Mouse (Mus musculus) intestine, embryonic 16.5 days (tissue): ENCODE measurements around the gene Stxbp5. TPM values are rescaled to one million over a fixed set of nuclear protein-coding genes. Genes with fewer than 3 reads are reported as not detected.

ENCODE experiments used
- ATAC-seq: fragments of 200-750 bp; cut with Nextera tagmentation; 2 replicates; pipeline ENCODE4 v1.8.0; 2017; ENCODE audit warnings: moderate TSS enrichment, moderate library complexity
- H3K27ac ChIP-seq: fragments of 300-500 bp; sonication (generic); 2 replicates; pipeline ENCODE4 v1.5.1; 2014; ENCODE audit warnings: mild to moderate bottlenecking, low read length
- H3K27me3 ChIP-seq: fragments of 300-500 bp; sonication (generic); replicated peaks from 2 replicates; pipeline ENCODE4 v1.6.1; 2014; ENCODE audit warnings: low read length, control low read depth, mixed read lengths; ENCODE audit not compliant: control insufficient read depth, insufficient read depth
- H3K36me3 ChIP-seq: fragments of 300-500 bp; sonication (generic); 2 replicates; pipeline ENCODE4 v1.6.1; 2014; ENCODE audit warnings: low read length, control low read depth; ENCODE audit not compliant: control insufficient read depth, insufficient read depth
- H3K4me1 ChIP-seq: fragments of 300-500 bp; sonication (generic); 2 replicates; pipeline ENCODE4 v1.6.1; 2014; ENCODE audit warnings: low read length, control low read depth, mixed read lengths; ENCODE audit not compliant: control insufficient read depth, insufficient read depth
- H3K4me2 ChIP-seq: fragments of 300-500 bp; sonication (generic); 2 replicates; pipeline ENCODE4 v1.6.1; 2014; ENCODE audit warnings: low read depth, low read length, control low read depth
- H3K4me3 ChIP-seq: fragments of 300-500 bp; sonication (generic); 2 replicates; pipeline ENCODE4 v1.5.1; 2014; ENCODE audit warnings: mild to moderate bottlenecking, low read length
- H3K9ac ChIP-seq: fragments of 300-500 bp; sonication (generic); 2 replicates; pipeline ENCODE4 v1.6.1; 2014; ENCODE audit warnings: low read depth, low read length
- H3K9me3 ChIP-seq: fragments of 300-500 bp; sonication (generic); 2 replicates; pipeline ENCODE4 v1.6.1; 2016; ENCODE audit warnings: low read length, control low read depth; ENCODE audit not compliant: control insufficient read depth
- WGBS: fragments of 180-500 bp; shearing (Covaris S2); extraction: QIAGEN DNeasy Blood & Tissue Kit; methylation state at CpG from one replicate; pipeline ENCODE4 v1.1.7; 2014; 5-methylcytosine and 5-hydroxymethylcytosine counted together
- polyA plus RNA-seq: library from polyadenylated mRNA; unstranded; fragments of >200 nt; fragmentation: Nextera tagmentation; extraction: Ambion mirVana; gene quantifications from 2 replicates; pipeline ENCODE4 v1.2.1, GENCODE M21; 2015

Gene Stxbp5
- polyA plus RNA-seq, 1 experiment from 2014 or later: 3.1 TPM

- Histone ChIP-seq H3K4me2 (no peak overlapping the region), H3K4me3 (no peak overlapping the region), H3K4me1 (no peaks in the 10 kb centered on the region), H3K27ac (no peak overlapping the region), H3K27me3 (no peaks in the 10 kb centered on the region), H3K36me3 (no peaks in the 10 kb centered on the region), H3K9ac (no peak overlapping the region), H3K9me3 (no peaks in the 10 kb centered on the region)
- ATAC-seq: no peak
- 68% methylated on average over 17 of the region's 17 CpGs for WGBS
Observed at GRCm38 (mm10) chr10:9866793-9867579, 33.9 kb downstream of the Stxbp5 start.

- ATAC-seq: no peak
- WGBS: 85% methylated on average over 4 of the region's 4 CpGs
- Histone ChIP-seq H3K27me3 (no peaks in the 10 kb centered on the region), H3K9me3 (no peaks in the 10 kb centered on the region), H3K4me1 (no peaks in the 10 kb centered on the region), H3K9ac (no peak overlapping the region), H3K4me3 (no peak overlapping the region), H3K27ac (no peak overlapping the region), H3K36me3 (peaks cover 4% of the 10 kb centered on the region; the same call in 1 of the 2 replicates), H3K4me2 (no peak overlapping the region)
Observed at GRCm38 (mm10) chr10:9860022-9860421, 40.9 kb downstream of the Stxbp5 start.

- Histone ChIP-seq H3K27me3 (no peaks in the 10 kb centered on the region), H3K4me3 (no peak overlapping the region), H3K27ac (no peak overlapping the region), H3K36me3 (peaks cover 4% of the 10 kb centered on the region; the same call in 1 of the 2 replicates), H3K4me1 (no peaks in the 10 kb centered on the region), H3K4me2 (no peak overlapping the region), H3K9me3 (no peaks in the 10 kb centered on the region), H3K9ac (no peak overlapping the region)
- no peak for ATAC-seq
- 90% methylated on average over 3 of the region's 3 CpGs for WGBS
Observed at GRCm38 (mm10) chr10:9859476-9859875, 41.4 kb downstream of the Stxbp5 start.

- H3K4me3 ChIP-seq: no peak overlapping the region
- no peaks in the 10 kb centered on the region for H3K9me3 ChIP-seq
- H3K27ac ChIP-seq: no peak overlapping the region
- 84% methylated on average over 2 of the region's 2 CpGs for WGBS
- no peaks in the 10 kb centered on the region for H3K27me3 ChIP-seq
- H3K4me1 ChIP-seq: no peaks in the 10 kb centered on the region
- H3K36me3 ChIP-seq: peaks cover 4% of the 10 kb centered on the region; the same call in 1 of the 2 replicates
- no peak overlapping the region for H3K4me2 ChIP-seq
- no peak for ATAC-seq
- H3K9ac ChIP-seq: no peak overlapping the region
Observed at GRCm38 (mm10) chr10:9857850-9858249, 43.0 kb downstream of the Stxbp5 start.

- no peaks in the 10 kb centered on the region for H3K4me1 ChIP-seq
- WGBS: 63% methylated on average over 9 of the region's 9 CpGs
- no peak overlapping the region for H3K9ac ChIP-seq
- H3K27ac ChIP-seq: no peak overlapping the region
- H3K27me3 ChIP-seq: no peaks in the 10 kb centered on the region
- no peak overlapping the region for H3K4me3 ChIP-seq
- no peak overlapping the region for H3K4me2 ChIP-seq
- no peak for ATAC-seq
- H3K9me3 ChIP-seq: peaks cover under 1% of the 10 kb centered on the region; the same call in 1 of the 2 replicates
- H3K36me3 ChIP-seq: peaks cover 4% of the 10 kb centered on the region; the same call in 1 of the 2 replicates
Observed at GRCm38 (mm10) chr10:9856792-9857191, 44.1 kb downstream of the Stxbp5 start.

GRCm38 (mm10) chr10:9846408-9846807, 54.5 kb downstream of the Stxbp5 start:
- 94% methylated on average over 4 of the region's 4 CpGs for WGBS
- H3K36me3 ChIP-seq: 0 out of 2 replicates have a peak, but pooled peaks cover 5% of the 10 kb centered on the region
- no peak for ATAC-seq
- no peak overlapping the region for H3K4me2 ChIP-seq
- no peak overlapping the region for H3K4me3 ChIP-seq
- no peaks in the 10 kb centered on the region for H3K27me3 ChIP-seq
- no peak overlapping the region for H3K27ac ChIP-seq
- H3K9ac ChIP-seq: no peak overlapping the region
- H3K4me1 ChIP-seq: no peaks in the 10 kb centered on the region
- H3K9me3 ChIP-seq: no peaks in the 10 kb centered on the region

- WGBS: 72% methylated on average over 7 of the region's 7 CpGs
- H3K4me3 ChIP-seq: no peak overlapping the region
- peaks cover 3% of the 10 kb centered on the region; the same call in 1 of the 2 replicates for H3K36me3 ChIP-seq
- no peak overlapping the region for H3K4me2 ChIP-seq
- H3K4me1 ChIP-seq: no peaks in the 10 kb centered on the region
- ATAC-seq: no peak
- H3K27ac ChIP-seq: no peak overlapping the region
- H3K27me3 ChIP-seq: no peaks in the 10 kb centered on the region
- no peaks in the 10 kb centered on the region for H3K9me3 ChIP-seq
- no peak overlapping the region for H3K9ac ChIP-seq
Observed at GRCm38 (mm10) chr10:9839408-9839807, 61.5 kb downstream of the Stxbp5 start.

- H3K27me3 ChIP-seq: no peaks in the 10 kb centered on the region
- no peak overlapping the region for H3K4me3 ChIP-seq
- no peak overlapping the region for H3K27ac ChIP-seq
- H3K4me1 ChIP-seq: no peaks in the 10 kb centered on the region
- peaks cover 3% of the 10 kb centered on the region; the same call in 1 of the 2 replicates for H3K36me3 ChIP-seq
- no peak overlapping the region for H3K4me2 ChIP-seq
- no peak overlapping the region for H3K9ac ChIP-seq
- ATAC-seq: no peak
- H3K9me3 ChIP-seq: no peaks in the 10 kb centered on the region
- WGBS: 88% methylated on average over 4 of the region's 4 CpGs
Observed at GRCm38 (mm10) chr10:9834986-9835385, 65.9 kb downstream of the Stxbp5 start.

GRCm38 (mm10) chr10:9832937-9833336, 67.9 kb downstream of the Stxbp5 start:
- WGBS: 81% methylated on average over 4 of the region's 4 CpGs
- no peak overlapping the region; the same call in 1 of the 2 replicates for H3K27ac ChIP-seq
- no peak overlapping the region for H3K9ac ChIP-seq
- H3K4me3 ChIP-seq: no peak overlapping the region
- no peaks in the 10 kb centered on the region for H3K9me3 ChIP-seq
- no peaks in the 10 kb centered on the region for H3K27me3 ChIP-seq
- H3K4me2 ChIP-seq: no peak overlapping the region
- H3K36me3 ChIP-seq: peaks cover 3% of the 10 kb centered on the region; the same call in 1 of the 2 replicates
- ATAC-seq: no peak
- no peaks in the 10 kb centered on the region for H3K4me1 ChIP-seq
